Mouse (Mus musculus): Measurements from ENCODE around the gene Rpl3l. TPM values are rescaled to one million over a fixed set of nuclear protein-coding genes. Genes with fewer than 3 reads are reported as not detected.
A peak's percentile ranks its signal among the peaks of the same experiment; 100 is the strongest.

The Rpl3l gene
- polyA plus RNA-seq, 1 experiment from 2014 or later: not detected

DNA sequence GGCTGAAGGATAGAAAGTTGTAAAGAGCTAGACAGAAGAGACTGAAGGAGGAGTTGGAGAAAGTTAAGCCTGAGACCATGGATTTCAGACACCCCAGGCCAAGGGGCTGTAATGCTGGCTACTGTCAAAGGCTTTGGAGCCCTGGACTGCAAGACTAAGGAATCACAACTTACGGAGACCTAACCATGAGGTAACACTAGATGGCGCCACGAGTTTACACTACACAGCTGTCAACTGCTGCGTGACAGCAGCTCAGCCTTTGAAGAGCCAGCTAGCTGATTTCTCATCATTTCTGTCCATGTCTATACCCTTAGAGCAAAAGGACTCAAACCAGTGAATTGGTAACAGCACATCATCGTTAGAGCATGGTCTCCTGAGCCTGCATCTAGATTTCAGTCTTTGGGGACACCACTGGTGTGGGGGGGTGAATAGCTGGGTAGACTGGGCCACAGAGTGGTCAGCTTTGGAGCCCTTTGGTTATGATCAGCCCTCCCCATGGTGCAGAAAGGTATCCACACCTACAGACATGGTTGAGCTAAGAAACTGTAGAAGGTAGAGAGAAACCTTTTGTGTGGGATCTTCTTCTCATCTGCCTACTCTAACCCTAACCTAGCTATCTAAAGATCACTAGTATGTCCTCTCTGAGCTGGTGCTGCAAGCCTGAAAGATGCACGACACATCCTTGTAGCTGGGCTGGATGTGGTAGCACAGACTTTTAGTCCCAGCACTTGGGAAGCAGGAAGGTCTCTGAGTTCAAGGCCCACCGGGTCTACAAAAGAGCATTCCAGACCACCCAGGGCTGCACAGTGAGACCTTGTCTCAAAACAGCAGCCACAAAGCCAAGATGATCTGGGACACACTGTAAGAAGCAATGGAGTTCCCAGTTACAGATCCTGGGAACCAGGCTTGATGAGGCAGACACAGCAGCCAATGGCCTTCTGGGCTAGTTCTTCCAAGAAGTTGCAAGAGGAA lies 18.2 kb downstream of the Rpl3l start:
- no peaks in the 10 kb centered on the region for H3K9me3 ChIP-seq (ENCODE audit: control insufficient read depth, low read length)
- no peaks in the 10 kb centered on the region for H3K4me1 ChIP-seq (ENCODE audit: control insufficient read depth, insufficient read depth, low read length)
- H3K36me3 ChIP-seq (ENCODE audit: control insufficient read depth, insufficient read depth, low read length): no peaks in the 10 kb centered on the region
- no peak overlapping the region for H3K4me3 ChIP-seq (ENCODE audit: low read depth, low read length)
- no peak overlapping the region for H3K27ac ChIP-seq (ENCODE audit: low read depth, low read length)
- H3K4me2 ChIP-seq: no peak overlapping the region
- peaks cover 11% of the 10 kb centered on the region for H3K27me3 ChIP-seq (ENCODE audit: control insufficient read depth, insufficient read depth, low read length)
- ATAC-seq (ENCODE audit: low FRiP score): peak; percentile 67; the same call in 1 of the 2 replicates
- DNase-seq (ENCODE audit: low spot score, missing footprints): peak; percentile 97
- no peak overlapping the region for H3K9ac ChIP-seq (ENCODE audit: low read length)
- 18% methylated on average over 7 of the region's 7 CpGs for WGBS

DNA sequence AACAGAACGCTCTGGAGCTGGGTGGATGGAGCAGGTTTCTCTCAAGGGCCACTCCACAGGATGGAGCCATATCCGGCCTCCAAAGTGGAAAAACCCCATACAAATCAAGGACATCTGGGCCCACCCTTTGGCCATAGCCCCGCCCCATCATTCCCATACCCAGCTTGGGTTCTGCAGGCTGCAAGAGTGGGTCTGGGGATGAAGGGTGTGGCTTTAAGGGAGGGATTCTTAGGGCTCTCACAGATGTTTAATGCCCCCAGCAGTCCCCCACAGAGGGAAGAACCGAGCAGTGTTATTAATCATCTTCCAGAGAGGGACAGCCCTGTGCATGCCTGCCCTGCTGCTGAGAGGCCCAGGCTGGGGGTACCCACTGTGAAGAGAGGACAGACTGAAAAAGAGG lies 19.4 kb downstream of the Rpl3l start:
- no peaks in the 10 kb centered on the region for H3K4me1 ChIP-seq (ENCODE audit: control insufficient read depth, insufficient read depth, low read length)
- H3K9me3 ChIP-seq (ENCODE audit: control insufficient read depth, low read length): no peaks in the 10 kb centered on the region
- ATAC-seq (ENCODE audit: low FRiP score) (no peak), DNase-seq (ENCODE audit: low spot score, missing footprints) (peak; percentile 56)
- 45% methylated on average over 4 of the region's 4 CpGs for WGBS
- peaks cover 21% of the 10 kb centered on the region for H3K27me3 ChIP-seq (ENCODE audit: control insufficient read depth, insufficient read depth, low read length)
- no peaks in the 10 kb centered on the region for H3K36me3 ChIP-seq (ENCODE audit: control insufficient read depth, insufficient read depth, low read length)
- H3K4me3 ChIP-seq (ENCODE audit: low read depth, low read length): no peak overlapping the region
- H3K9ac ChIP-seq (ENCODE audit: low read length): no peak overlapping the region
- no peak overlapping the region for H3K4me2 ChIP-seq
- H3K27ac ChIP-seq (ENCODE audit: low read depth, low read length): no peak overlapping the region

DNA sequence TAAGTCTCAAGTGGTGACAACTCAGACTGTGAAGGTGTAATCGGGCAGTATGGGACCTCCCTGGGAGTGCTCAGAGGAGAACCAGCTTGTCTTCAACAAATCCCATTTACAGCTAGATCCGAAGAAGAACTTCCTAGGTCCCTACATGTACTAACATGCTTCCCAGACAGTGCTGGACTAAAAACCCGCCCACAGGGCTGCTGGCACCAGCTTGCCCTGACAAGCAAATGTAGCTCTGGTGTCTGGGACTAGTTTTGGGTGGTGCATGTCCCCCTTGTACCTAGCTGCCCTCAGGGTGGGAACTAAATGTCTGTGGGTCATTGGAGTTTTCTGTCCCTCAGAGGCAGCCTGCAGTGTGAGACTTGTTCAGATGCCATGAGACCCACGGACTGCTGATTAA lies 23.9 kb downstream of the Rpl3l start:
- H3K27me3 ChIP-seq (ENCODE audit: control insufficient read depth, insufficient read depth, low read length): peaks cover 52% of the 10 kb centered on the region
- peaks cover 7% of the 10 kb centered on the region for H3K4me1 ChIP-seq (ENCODE audit: control insufficient read depth, insufficient read depth, low read length)
- WGBS: 19% methylated on average over 4 of the region's 4 CpGs
- no peak overlapping the region for H3K4me3 ChIP-seq (ENCODE audit: low read depth, low read length)
- no peaks in the 10 kb centered on the region for H3K9me3 ChIP-seq (ENCODE audit: control insufficient read depth, low read length)
- DNase-seq (ENCODE audit: low spot score, missing footprints) (peak; percentile 86), ATAC-seq (ENCODE audit: low FRiP score) (no peak)
- no peaks in the 10 kb centered on the region for H3K36me3 ChIP-seq (ENCODE audit: control insufficient read depth, insufficient read depth, low read length)
- H3K9ac ChIP-seq (ENCODE audit: low read length): no peak overlapping the region
- H3K4me2 ChIP-seq: no peak overlapping the region
- H3K27ac ChIP-seq (ENCODE audit: low read depth, low read length): no peak overlapping the region

DNA sequence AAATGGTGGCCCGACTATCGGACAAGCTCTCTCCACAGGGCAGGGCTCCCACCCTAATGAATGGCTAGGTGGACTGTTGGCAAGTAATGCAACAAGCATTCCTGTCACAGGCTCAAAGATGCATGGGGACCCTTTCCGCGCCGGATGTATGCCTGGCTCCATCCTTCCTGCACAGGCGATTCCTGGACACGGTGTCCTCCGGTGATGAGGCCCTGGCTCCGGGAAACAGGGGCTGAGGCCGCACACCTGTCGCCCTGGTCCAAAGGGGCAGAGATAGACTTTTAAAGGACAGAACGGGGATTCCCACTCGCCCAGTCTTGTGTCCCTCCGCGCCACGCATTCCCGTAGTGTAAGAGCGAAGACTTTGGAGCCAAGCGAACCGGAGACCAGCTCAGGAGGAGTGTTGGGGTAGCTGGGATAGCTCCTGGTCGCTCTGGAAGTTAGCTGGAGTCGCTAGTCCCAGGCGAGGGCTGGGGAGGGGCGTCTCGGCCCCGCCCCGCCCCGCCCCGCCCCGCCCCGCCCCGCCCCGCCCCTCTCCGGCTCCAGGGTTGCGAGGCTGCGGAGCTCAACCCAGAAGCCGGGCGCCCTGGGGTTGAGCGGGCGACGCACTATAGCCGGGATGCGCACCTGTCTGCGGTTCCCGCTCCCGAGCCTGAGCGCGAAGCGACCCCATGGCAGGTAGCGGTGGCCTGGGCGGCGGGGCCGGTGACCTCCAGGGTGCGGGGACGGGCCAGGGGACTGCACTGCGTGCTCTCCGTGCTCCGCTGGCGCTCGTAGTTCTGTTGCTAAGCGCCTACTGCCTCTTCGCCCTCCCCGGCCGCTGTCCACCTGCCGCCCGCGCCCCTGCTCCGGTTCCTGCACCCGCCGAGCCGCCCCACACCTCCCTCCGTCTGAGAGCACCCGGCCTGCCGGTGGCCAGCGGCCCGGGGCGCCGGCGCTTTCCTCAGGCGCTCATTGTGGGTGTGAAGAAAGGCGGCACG lies 25.1 kb downstream of the Rpl3l start, which contains the start of gene Hs3st6:
Hs3st6 (plus strand) TSS at position 574 of the 980 bp plus-strand sequence.
- under 1% methylated on average over 68 of the region's 82 CpGs for WGBS
- peak; percentile 91 for ATAC-seq (ENCODE audit: low FRiP score)
- Histone ChIP-seq H3K27ac (ENCODE audit: low read depth, low read length) (no peak within 1 kb of the TSS), H3K9me3 (ENCODE audit: control insufficient read depth, low read length) (no peaks in the 10 kb centered on the region), H3K27me3 (ENCODE audit: control insufficient read depth, insufficient read depth, low read length) (peaks cover 52% of the 10 kb centered on the region), H3K4me3 (ENCODE audit: low read depth, low read length) (peak within 1 kb of the TSS; percentile 48), H3K4me2 (peak within 1 kb of the TSS; percentile 96), H3K36me3 (ENCODE audit: control insufficient read depth, insufficient read depth, low read length) (no peaks in the 10 kb centered on the region), H3K4me1 (ENCODE audit: control insufficient read depth, insufficient read depth, low read length) (peaks cover 7% of the 10 kb centered on the region), H3K9ac (ENCODE audit: low read length) (peak within 1 kb of the TSS; percentile 33; the same call in 1 of the 2 replicates)
- DNase-seq (ENCODE audit: low spot score, missing footprints): peak; percentile 93

DNA sequence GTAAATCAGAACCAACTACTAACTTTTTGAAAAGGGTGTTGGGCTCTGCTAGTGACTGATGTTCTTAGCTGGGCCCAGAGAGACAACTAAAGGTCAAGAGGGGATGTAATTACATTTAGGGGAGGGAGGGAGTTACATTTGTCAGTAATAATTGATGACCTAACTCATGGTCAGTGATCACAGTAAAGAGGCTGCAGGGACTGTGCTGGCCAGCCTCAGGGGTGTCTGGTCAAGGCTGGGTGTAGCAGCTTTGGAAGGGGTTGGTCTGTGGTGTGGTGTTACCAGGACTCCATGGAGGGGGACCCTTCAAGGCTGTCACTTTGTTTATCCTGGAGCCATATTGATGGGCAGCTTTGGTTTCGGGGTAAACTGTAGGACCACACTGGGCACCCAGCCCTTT lies 29.8 kb downstream of the Rpl3l start:
- no peak overlapping the region for H3K4me2 ChIP-seq
- H3K36me3 ChIP-seq (ENCODE audit: control insufficient read depth, insufficient read depth, low read length): no peaks in the 10 kb centered on the region
- H3K27ac ChIP-seq (ENCODE audit: low read depth, low read length): no peak overlapping the region
- DNase-seq (ENCODE audit: low spot score, missing footprints): no peak
- WGBS: 85% methylated on average over 1 of the region's 1 CpGs
- peaks cover 27% of the 10 kb centered on the region for H3K27me3 ChIP-seq (ENCODE audit: control insufficient read depth, insufficient read depth, low read length)
- no peak overlapping the region for H3K4me3 ChIP-seq (ENCODE audit: low read depth, low read length)
- H3K9me3 ChIP-seq (ENCODE audit: control insufficient read depth, low read length): no peaks in the 10 kb centered on the region
- H3K4me1 ChIP-seq (ENCODE audit: control insufficient read depth, insufficient read depth, low read length): peaks cover 6% of the 10 kb centered on the region
- no peak overlapping the region for H3K9ac ChIP-seq (ENCODE audit: low read length)
- no peak for ATAC-seq (ENCODE audit: low FRiP score)

DNA sequence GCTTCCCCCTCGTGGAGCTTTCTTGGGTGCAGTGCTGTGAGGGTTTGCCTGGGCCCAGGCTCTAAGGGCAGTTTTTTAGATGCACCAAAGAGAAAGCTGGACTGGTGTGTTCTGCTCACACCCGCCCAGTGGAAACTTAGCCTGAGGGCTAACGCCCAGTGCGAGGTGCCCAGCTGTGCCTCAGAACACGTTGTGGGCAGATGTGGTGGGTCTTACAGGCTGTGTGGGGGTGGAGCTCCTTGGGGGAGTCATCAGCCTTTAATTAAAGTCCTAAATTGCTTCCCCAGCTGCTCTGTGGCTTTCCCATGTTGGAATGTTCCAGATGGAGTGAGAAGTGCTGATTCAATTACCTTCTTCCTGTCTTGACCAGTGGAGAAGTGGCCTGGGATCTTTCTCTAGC lies 33.5 kb downstream of the Rpl3l start:
- no peak for ATAC-seq (ENCODE audit: low FRiP score)
- H3K27me3 ChIP-seq (ENCODE audit: control insufficient read depth, insufficient read depth, low read length): no peaks in the 10 kb centered on the region
- no peaks in the 10 kb centered on the region for H3K4me1 ChIP-seq (ENCODE audit: control insufficient read depth, insufficient read depth, low read length)
- no peak for DNase-seq (ENCODE audit: low spot score, missing footprints)
- H3K9ac ChIP-seq (ENCODE audit: low read length): no peak overlapping the region
- no peak overlapping the region for H3K4me2 ChIP-seq
- H3K36me3 ChIP-seq (ENCODE audit: control insufficient read depth, insufficient read depth, low read length): no peaks in the 10 kb centered on the region
- no peak overlapping the region for H3K27ac ChIP-seq (ENCODE audit: low read depth, low read length)
- no peaks in the 10 kb centered on the region for H3K9me3 ChIP-seq (ENCODE audit: control insufficient read depth, low read length)
- 56% methylated on average over 5 of the region's 5 CpGs for WGBS
- H3K4me3 ChIP-seq (ENCODE audit: low read depth, low read length): no peak overlapping the region

DNA sequence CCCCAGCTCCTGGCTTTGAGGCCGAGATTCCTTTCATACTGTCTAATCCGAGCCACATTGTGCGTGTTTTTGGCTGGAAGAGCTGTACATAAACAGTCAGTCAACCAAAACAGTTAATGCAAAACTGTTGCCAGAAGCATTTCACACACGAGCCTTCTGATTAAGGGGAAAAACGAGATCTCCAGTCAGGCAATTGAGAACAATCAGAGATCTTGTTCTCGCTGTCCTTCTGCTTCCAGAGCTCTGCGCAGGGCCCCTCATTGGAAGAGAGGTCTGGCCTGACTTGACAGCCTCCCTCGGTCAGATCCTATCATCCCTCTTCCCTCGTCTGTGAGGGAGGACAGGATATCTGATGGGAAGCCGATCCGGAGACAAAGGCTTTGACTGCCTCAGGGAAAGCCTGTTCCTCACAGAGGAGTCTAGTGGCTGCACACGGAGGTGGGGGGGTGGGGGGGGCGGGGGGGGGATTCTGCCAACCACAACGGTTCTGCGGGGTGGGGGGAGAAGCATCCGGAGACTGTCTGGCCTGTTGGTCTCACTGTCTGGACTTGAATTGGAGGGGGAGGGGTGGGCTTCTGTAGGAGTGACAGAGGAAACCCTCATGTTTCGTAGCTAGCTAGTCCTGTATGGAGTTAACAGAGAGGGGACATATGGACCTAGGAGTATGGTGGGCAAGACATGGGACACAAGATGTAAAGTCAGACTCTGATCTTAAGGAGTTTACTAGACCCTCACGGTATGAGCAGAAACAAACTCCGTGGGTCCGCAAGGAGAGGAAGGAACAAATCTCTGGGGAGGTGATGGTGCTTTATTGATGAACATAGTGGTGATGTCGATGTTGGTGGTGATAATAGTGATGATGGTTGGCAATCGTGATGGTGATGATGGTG lies 37.6 kb downstream of the Rpl3l start:
- no peak for ATAC-seq (ENCODE audit: low FRiP score)
- no peak overlapping the region for H3K27ac ChIP-seq (ENCODE audit: low read depth, low read length)

DNA sequence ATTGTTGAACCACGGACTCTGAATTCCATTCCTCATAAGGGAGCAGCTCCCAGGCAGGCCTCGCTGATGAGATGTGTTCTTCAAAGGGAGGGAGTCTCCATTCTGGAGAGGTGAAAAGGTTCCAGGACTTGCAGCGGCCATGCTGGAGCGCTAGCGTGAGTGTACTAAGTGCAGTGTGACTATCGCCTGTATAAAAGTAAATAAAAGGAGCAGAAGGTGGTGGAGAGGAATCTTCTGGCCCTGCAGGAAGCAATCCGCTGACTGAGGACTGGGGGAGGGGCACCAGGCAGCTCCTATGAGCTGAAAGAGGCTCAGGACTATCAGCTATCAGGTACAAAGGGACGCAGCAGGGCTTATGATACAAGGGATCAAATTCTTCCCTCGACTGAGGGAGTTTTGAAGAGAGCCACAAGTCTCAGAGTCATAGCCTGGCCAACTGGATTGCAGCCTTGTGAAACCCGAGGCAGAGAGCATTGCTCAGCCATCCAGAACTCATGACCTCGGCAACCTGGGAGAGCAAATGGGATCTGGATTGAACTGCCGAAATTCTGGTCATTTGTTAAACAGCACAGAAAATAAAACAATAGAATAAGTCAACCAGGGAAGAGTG lies 38.8 kb downstream of the Rpl3l start:
- Histone ChIP-seq H3K9ac (ENCODE audit: low read length) (no peak overlapping the region), H3K4me1 (ENCODE audit: control insufficient read depth, insufficient read depth, low read length) (no peaks in the 10 kb centered on the region), H3K27ac (ENCODE audit: low read depth, low read length) (no peak overlapping the region), H3K4me3 (ENCODE audit: low read depth, low read length) (no peak overlapping the region), H3K36me3 (ENCODE audit: control insufficient read depth, insufficient read depth, low read length) (no peaks in the 10 kb centered on the region), H3K4me2 (no peak overlapping the region), H3K9me3 (ENCODE audit: control insufficient read depth, low read length) (no peaks in the 10 kb centered on the region), H3K27me3 (ENCODE audit: control insufficient read depth, insufficient read depth, low read length) (no peaks in the 10 kb centered on the region)
- ATAC-seq (ENCODE audit: low FRiP score) (no peak), DNase-seq (ENCODE audit: low spot score, missing footprints) (peak; percentile 81)
- WGBS: 20% methylated on average over 12 of the region's 12 CpGs

More for the DNA sequence above, 37.6 kb downstream of the Rpl3l start:
- DNase-seq (ENCODE audit: low spot score, missing footprints): peak; percentile 83
- H3K4me1 ChIP-seq (ENCODE audit: control insufficient read depth, insufficient read depth, low read length): no peaks in the 10 kb centered on the region
- H3K36me3 ChIP-seq (ENCODE audit: control insufficient read depth, insufficient read depth, low read length): no peaks in the 10 kb centered on the region
- H3K27me3 ChIP-seq (ENCODE audit: control insufficient read depth, insufficient read depth, low read length): no peaks in the 10 kb centered on the region
- no peak overlapping the region for H3K9ac ChIP-seq (ENCODE audit: low read length)
- no peaks in the 10 kb centered on the region for H3K9me3 ChIP-seq (ENCODE audit: control insufficient read depth, low read length)
- H3K4me2 ChIP-seq: no peak overlapping the region
- H3K4me3 ChIP-seq (ENCODE audit: low read depth, low read length): no peak overlapping the region
- WGBS: 59% methylated on average over 21 of the region's 22 CpGs

All from midbrain, embryonic 11.5 days (tissue).